Comparison of ENCODE assay signal across 10 mouse cellular contexts in the genomic region with DNA sequence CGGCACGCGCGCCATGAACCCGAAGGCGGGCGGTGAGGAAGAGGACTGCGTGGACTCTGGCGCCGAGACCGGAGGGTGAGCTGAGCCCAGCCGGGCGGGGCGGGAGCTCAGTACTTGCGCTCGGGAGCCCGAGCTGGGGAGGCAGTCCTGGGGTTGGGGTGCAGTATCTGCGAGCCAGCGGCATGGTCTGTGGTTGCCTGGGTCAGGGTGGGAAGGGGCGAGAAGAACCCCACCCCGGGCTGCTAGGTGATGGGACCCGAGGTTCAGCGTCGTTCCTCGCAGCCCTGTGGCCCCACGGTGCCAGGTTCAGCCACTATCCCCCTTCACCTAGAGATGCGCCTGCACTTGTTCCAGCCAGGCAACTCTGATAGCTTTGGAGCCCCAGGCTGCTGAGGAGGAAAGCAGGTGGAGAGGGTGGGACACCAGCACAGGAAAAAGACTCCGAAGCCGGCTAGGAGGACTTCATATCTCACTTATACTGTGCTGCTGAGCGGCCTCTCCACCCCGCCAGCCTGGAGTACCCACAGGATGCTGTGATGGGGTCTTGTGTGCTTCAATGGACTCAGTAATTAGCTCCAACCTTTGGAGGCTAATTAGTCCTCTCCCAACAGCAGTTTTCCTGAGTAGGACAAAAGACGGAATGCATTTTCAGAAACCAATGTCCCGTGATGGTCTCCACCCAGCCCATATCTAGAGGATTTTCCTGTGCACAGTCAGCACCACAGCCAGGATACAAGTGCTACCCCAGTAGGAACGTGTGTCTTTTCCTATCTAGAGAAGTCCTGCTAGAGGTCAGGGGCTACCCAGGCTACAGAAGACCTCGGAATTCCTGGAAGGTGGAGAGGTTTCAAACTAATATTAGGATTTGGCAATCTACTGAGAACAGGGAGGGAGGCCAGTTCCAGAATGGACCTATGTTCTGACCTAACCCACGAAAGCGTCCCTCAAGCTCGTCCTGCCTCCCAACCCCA. TPM values are rescaled to one million over a fixed set of nuclear protein-coding genes. Genes with fewer than 3 reads are reported as not detected.
A peak's percentile ranks its signal among the peaks of the same experiment; 100 is the strongest.
DNase-seq lines count a peak whose midpoint lies in the region; ATAC-seq and TF ChIP-seq lines count a peak whose summit lies in the region.
"Had no signal": no experiment of that assay in that cellular context is flagged by ENCODE, and none has a peak within 500 bp of the region (broad histone marks: within the 10 kb centered on the region; RNA-seq: fewer than 3 reads in every experiment).

No protein-coding gene starts in this region.

- peak; percentile 26 for ATAC-seq in common myeloid progenitor, adult 5-6 weeks (replicated peaks; ENCODE audit: low read depth, poor library complexity, severe bottlenecking)
- ATAC-seq in forebrain, postnatal 0 days: peak; percentile 24
- peak; percentile 77 for ATAC-seq in limb, embryonic 12.5 days (ENCODE audit: insufficient number of reproducible peaks, insufficient read depth, low FRiP score, low TSS enrichment, low read depth)
- ATAC-seq in neural tube, embryonic 14.5 days (ENCODE audit: low read depth): peak; percentile 84

- intact Hi-C loops in left cerebral cortex, adult 2 months (cut with DNase I): loop anchor here (2.0 to 5.0 kb wide), 3 partner anchors 51 to 206 kb away; a partner anchor contains a TSS
- intact Hi-C loops in left cerebral cortex, postnatal 10 days (cut with DNase I): loop anchor here (5.0 kb wide), 1 partner anchor 64 kb away; no protein-coding TSS in a partner anchor

- H3K4me3 ChIP-seq in left cerebral cortex, adult 2 months: peak overlapping the region; percentile 83
- H3K4me3 ChIP-seq in forebrain, postnatal 0 days (ENCODE audit: low read depth, low read length): peak overlapping the region; percentile 73
- H3K4me3 ChIP-seq in limb, embryonic 12.5 days (replicated peaks): peak overlapping the region; percentile 63
- peak overlapping the region; percentile 72 for H3K4me3 ChIP-seq in neural tube, embryonic 14.5 days (ENCODE audit: low read depth, low read length)

- 2% methylated on average over 38 of the region's 38 CpGs for WGBS in forebrain, postnatal 0 days
- WGBS in limb, embryonic 12.5 days: 11% methylated on average over 36 of the region's 38 CpGs
- 8% methylated on average over 36 of the region's 38 CpGs for WGBS in neural tube, embryonic 14.5 days

- no peak for DNase-seq in left cerebral cortex, adult 2 months (ENCODE audit: extremely low spot score in 1 of 2, low spot score in 2 of 2)
- no peak for DNase-seq in left cerebral cortex, postnatal 10 days (ENCODE audit: extremely low spot score in 1 of 2, low spot score in 2 of 2)
- DNase-seq in forebrain, postnatal 0 days: peak; percentile 49
- DNase-seq in cerebellum, postnatal 25 days: no peak
- no peak for DNase-seq in ovary, adult 18-20 months (ENCODE audit: low spot score)

- peak overlapping the region; percentile 69 for H3K27ac ChIP-seq in left cerebral cortex, adult 2 months
- peak overlapping the region; percentile 81 for H3K27ac ChIP-seq in forebrain, postnatal 0 days (ENCODE audit: low read depth, low read length)
- no peak overlapping the region for H3K27ac ChIP-seq in limb, embryonic 12.5 days
- H3K27ac ChIP-seq in neural tube, embryonic 14.5 days (ENCODE audit: low read depth, low read length): peak overlapping the region; percentile 66; the same call in 1 of the 2 replicates

- H3K9ac ChIP-seq in forebrain, postnatal 0 days: peak overlapping the region; percentile 76
- H3K9ac ChIP-seq in limb, embryonic 12.5 days (replicated peaks): peak overlapping the region; percentile 56
- H3K9ac ChIP-seq in neural tube, embryonic 14.5 days (replicated peaks; ENCODE audit: low read depth, low read length): peak overlapping the region; percentile 82

- peak overlapping the region; percentile 67 for H3K4me2 ChIP-seq in forebrain, postnatal 0 days (ENCODE audit: low read depth)
- peak overlapping the region; percentile 97 for H3K4me2 ChIP-seq in limb, embryonic 12.5 days
- H3K4me2 ChIP-seq in neural tube, embryonic 14.5 days (ENCODE audit: low read depth, low read length): peak overlapping the region; percentile 79

- H3K9me3 ChIP-seq in forebrain, postnatal 0 days (ENCODE audit: low read length): no peaks in the 10 kb centered on the region
- H3K9me3 ChIP-seq in limb, embryonic 12.5 days: no peaks in the 10 kb centered on the region
- no peaks in the 10 kb centered on the region for H3K9me3 ChIP-seq in neural tube, embryonic 14.5 days (ENCODE audit: control insufficient read depth, low read length)

- H3K4me1 ChIP-seq in forebrain, postnatal 0 days (ENCODE audit: insufficient read depth): peaks cover 24% of the 10 kb centered on the region
- H3K4me1 ChIP-seq in limb, embryonic 12.5 days (replicated peaks): peaks cover 5% of the 10 kb centered on the region; the same call in 1 of the 2 replicates
- H3K4me1 ChIP-seq in neural tube, embryonic 14.5 days (ENCODE audit: control insufficient read depth, insufficient read depth, low read length): peaks cover 10% of the 10 kb centered on the region; the same call in 1 of the 2 replicates

- no peaks in the 10 kb centered on the region for H3K36me3 ChIP-seq in forebrain, postnatal 0 days (ENCODE audit: insufficient read depth)
- H3K36me3 ChIP-seq in limb, embryonic 12.5 days: no peaks in the 10 kb centered on the region
- H3K36me3 ChIP-seq in neural tube, embryonic 14.5 days (ENCODE audit: control insufficient read depth, insufficient read depth, low read length): no peaks in the 10 kb centered on the region

- no peaks in the 10 kb centered on the region for H3K27me3 ChIP-seq in forebrain, postnatal 0 days (ENCODE audit: insufficient read depth, low read length)
- peaks cover 56% of the 10 kb centered on the region for H3K27me3 ChIP-seq in limb, embryonic 12.5 days
- H3K27me3 ChIP-seq in neural tube, embryonic 14.5 days (ENCODE audit: control insufficient read depth, insufficient read depth, low read length): no peaks in the 10 kb centered on the region

- no peak; the same call in 1 of the 2 replicates for TF ChIP-seq CTCF in left cerebral cortex, adult 2 months (IDR thresholded peaks at IDR 0.05)
- no peak for TF ChIP-seq CTCF in forebrain, postnatal 0 days (IDR thresholded peaks at IDR 0.05; ENCODE audit: low read depth)

RNA-seq across cellular contexts. Expression of a gene that starts 0.6 kb away (rescaled TPM):
- total RNA-seq in left cerebral cortex, adult 2 months (2021): 10 to 100 TPM; 22.8 to 25.6 TPM
- total RNA-seq in left cerebral cortex, postnatal 10 days (2021): 10 to 100 TPM; 69.1 to 81.2 TPM
- not detected in 2 replicates for total RNA-seq in common myeloid progenitor, adult 5-6 weeks (2017)
- total RNA-seq in forebrain, postnatal 0 days (2014; rRNA removed): 41.7 and 66.4 TPM in 2 replicates
- polyA plus RNA-seq in forebrain, postnatal 0 days (2015; fragmentation: Nextera tagmentation; extraction: Ambion mirVana): 39.6 and 52.3 TPM in 2 replicates
- 0.86 and 1.2 TPM in 2 replicates for polyA plus RNA-seq in limb, embryonic 12.5 days (2016; fragmentation: Nextera tagmentation; extraction: Ambion mirVana)
- polyA plus RNA-seq in neural tube, embryonic 14.5 days (2014; fragmentation: Nextera tagmentation; extraction: Ambion mirVana): 35.4 and 52.4 TPM in 2 replicates

RNA-seq across cellular contexts. Expression of a gene that starts 10.6 kb away (rescaled TPM):
- not detected for total RNA-seq in left cerebral cortex, adult 2 months (2021)
- total RNA-seq in left cerebral cortex, postnatal 10 days (2021): not detected
- total RNA-seq in common myeloid progenitor, adult 5-6 weeks (2017): not detected in 2 replicates
- not detected in 2 replicates for total RNA-seq in forebrain, postnatal 0 days (2014; rRNA removed)
- 0.22 TPM in 1 of 2 replicates, not detected in the other for polyA plus RNA-seq in forebrain, postnatal 0 days (2015; fragmentation: Nextera tagmentation; extraction: Ambion mirVana)
- polyA plus RNA-seq in limb, embryonic 12.5 days (2016; fragmentation: Nextera tagmentation; extraction: Ambion mirVana): not detected in 2 replicates
- 0.17 and 0.40 TPM in 2 replicates for polyA plus RNA-seq in neural tube, embryonic 14.5 days (2014; fragmentation: Nextera tagmentation; extraction: Ambion mirVana)
- total RNA-seq: adrenal gland, postnatal 4 days; left cerebral cortex, postnatal 14 days had no signal

Comparison
In these comparisons a context has a peak if more than half of its experiments do, and no peak if none do; other contexts are left out.
1. ATAC-seq: peak in every context shown above with its lines; median percentile 84 in neural tube, embryonic 14.5 days; 77 in limb, embryonic 12.5 days; 26 in common myeloid progenitor, adult 5-6 weeks; 24 in forebrain, postnatal 0 days.
2. RNA of a gene that starts 0.6 kb away (total RNA-seq): 69.1 to 81.2 TPM in left cerebral cortex, postnatal 10 days, 41.7 to 66.4 TPM in forebrain, postnatal 0 days and 22.8 to 25.6 TPM in left cerebral cortex, adult 2 months; not detected in common myeloid progenitor, adult 5-6 weeks; every median in the first group is over 10 times any median in the second.
3. Peak in every context shown above with its lines, with median percentiles within 50 percentile points of each other: H3K4me3 ChIP-seq, H3K4me2 ChIP-seq and H3K9ac ChIP-seq.